Mouse (Mus musculus): ENCODE measurements around the gene Chp1. TPM values are rescaled to one million over a fixed set of nuclear protein-coding genes. Genes with fewer than 3 reads are reported as not detected.

Chp1 gene
- polyA plus RNA-seq, 1 experiment = 27.1 TPM

DNA sequence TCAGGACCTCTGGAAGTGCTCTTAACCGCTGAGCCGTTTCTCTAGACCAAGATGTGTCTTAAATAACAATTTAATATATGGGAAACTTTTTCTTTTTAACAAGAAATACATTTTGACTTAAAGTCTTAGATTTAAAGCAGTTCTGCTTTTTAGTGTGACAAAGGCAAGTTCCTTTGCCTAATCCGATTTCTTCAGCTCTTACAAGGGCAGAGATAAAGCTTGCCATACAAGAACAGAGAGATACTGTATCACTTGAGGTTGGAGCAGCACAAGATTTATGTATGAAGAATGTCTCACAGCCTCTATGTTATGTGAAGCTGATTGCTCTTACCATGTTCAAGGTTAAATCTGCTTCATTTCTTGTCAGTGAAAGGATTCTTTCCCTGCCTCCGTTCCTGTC lies 17.8 kb downstream of the Chp1 start:
- no peak for TF ChIP-seq POLR2A (IDR thresholded peaks at IDR 0.05; ENCODE audit: control insufficient read depth, low read depth, low read length)
- no peak for TF ChIP-seq CTCF (IDR thresholded peaks at IDR 0.05; ENCODE audit: control insufficient read depth, insufficient read depth, insufficient replicate concordance, low read depth, low read length)
- Histone ChIP-seq H3K4me1 (ENCODE audit: control insufficient read depth, insufficient read depth, low read length) (no peaks in the 10 kb centered on the region), H3K4me3 (ENCODE audit: control insufficient read depth, low read depth, low read length) (no peak overlapping the region), H3K27ac (ENCODE audit: control insufficient read depth, insufficient read depth, low read depth, low read length) (no peak overlapping the region), H3K27me3 (ENCODE audit: control insufficient read depth, insufficient read depth, low read length) (no peaks in the 10 kb centered on the region), H3K36me3 (ENCODE audit: control insufficient read depth, insufficient read depth, low read length) (no peaks in the 10 kb centered on the region)

DNA sequence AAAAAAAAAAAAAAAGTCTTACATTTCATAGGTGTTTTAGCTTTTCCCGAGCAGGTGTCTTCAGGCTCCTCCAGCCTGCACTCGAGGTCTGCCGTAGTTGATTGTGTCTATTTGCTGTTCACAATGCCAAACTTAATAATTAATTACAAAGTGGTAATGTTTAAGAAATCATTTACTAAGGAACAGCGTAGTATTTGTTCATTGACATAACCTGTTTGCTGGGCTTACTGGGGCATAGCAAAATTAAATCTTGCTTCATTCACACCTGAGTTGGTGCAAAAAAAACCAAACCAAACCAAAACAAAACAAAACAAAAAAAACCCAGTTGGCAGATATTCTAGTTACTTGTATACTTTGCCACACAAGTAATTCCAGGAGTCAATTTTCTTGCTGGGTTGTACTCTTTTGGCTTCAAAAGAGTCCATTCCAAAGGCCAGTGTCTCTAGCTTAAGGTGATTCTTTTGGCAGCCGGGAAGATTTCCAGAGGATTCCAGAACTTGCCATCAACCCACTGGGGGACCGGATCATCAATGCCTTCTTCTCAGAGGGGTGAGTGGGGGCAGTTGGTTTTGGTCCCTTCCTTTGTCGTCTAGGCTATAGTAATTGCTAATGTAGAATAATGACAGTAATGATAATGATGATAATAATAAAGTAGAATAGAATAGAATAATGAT lies 18.8 kb downstream of the Chp1 start:
- Histone ChIP-seq H3K36me3 (ENCODE audit: control insufficient read depth, insufficient read depth, low read length) (no peaks in the 10 kb centered on the region), H3K4me1 (ENCODE audit: control insufficient read depth, insufficient read depth, low read length) (no peaks in the 10 kb centered on the region), H3K4me3 (ENCODE audit: control insufficient read depth, low read depth, low read length) (no peak overlapping the region), H3K27me3 (ENCODE audit: control insufficient read depth, insufficient read depth, low read length) (no peaks in the 10 kb centered on the region), H3K27ac (ENCODE audit: control insufficient read depth, insufficient read depth, low read depth, low read length) (no peak overlapping the region)
- TF ChIP-seq POLR2A (IDR thresholded peaks at IDR 0.05; ENCODE audit: control insufficient read depth, low read depth, low read length) (no peak), CTCF (IDR thresholded peaks at IDR 0.05; ENCODE audit: control insufficient read depth, insufficient read depth, insufficient replicate concordance, low read depth, low read length) (no peak)

- no peak overlapping the region for H3K27ac ChIP-seq (ENCODE audit: control insufficient read depth, insufficient read depth, low read depth, low read length)
- no peaks in the 10 kb centered on the region for H3K4me1 ChIP-seq (ENCODE audit: control insufficient read depth, insufficient read depth, low read length)
- no peaks in the 10 kb centered on the region for H3K27me3 ChIP-seq (ENCODE audit: control insufficient read depth, insufficient read depth, low read length)
- TF ChIP-seq CTCF (IDR thresholded peaks at IDR 0.05; ENCODE audit: control insufficient read depth, insufficient read depth, insufficient replicate concordance, low read depth, low read length) (no peak), POLR2A (IDR thresholded peaks at IDR 0.05; ENCODE audit: control insufficient read depth, low read depth, low read length) (no peak)
- H3K4me3 ChIP-seq (ENCODE audit: control insufficient read depth, low read depth, low read length) = no peak overlapping the region
- no peaks in the 10 kb centered on the region; the same call in 1 of the 2 replicates for H3K36me3 ChIP-seq (ENCODE audit: control insufficient read depth, insufficient read depth, low read length)
These were observed 25.0 kb downstream of the Chp1 start for GRCm38 (mm10) chr2:119572471-119572870.

- H3K27me3 ChIP-seq (ENCODE audit: control insufficient read depth, insufficient read depth, low read length) = no peaks in the 10 kb centered on the region
- no peak for TF ChIP-seq CTCF (IDR thresholded peaks at IDR 0.05; ENCODE audit: control insufficient read depth, insufficient read depth, insufficient replicate concordance, low read depth, low read length)
- no peak for TF ChIP-seq POLR2A (IDR thresholded peaks at IDR 0.05; ENCODE audit: control insufficient read depth, low read depth, low read length)
- no peaks in the 10 kb centered on the region for H3K36me3 ChIP-seq (ENCODE audit: control insufficient read depth, insufficient read depth, low read length)
These were observed 34.1 kb downstream of the Chp1 start for GRCm38 (mm10) chr2:119581571-119581970.

DNA sequence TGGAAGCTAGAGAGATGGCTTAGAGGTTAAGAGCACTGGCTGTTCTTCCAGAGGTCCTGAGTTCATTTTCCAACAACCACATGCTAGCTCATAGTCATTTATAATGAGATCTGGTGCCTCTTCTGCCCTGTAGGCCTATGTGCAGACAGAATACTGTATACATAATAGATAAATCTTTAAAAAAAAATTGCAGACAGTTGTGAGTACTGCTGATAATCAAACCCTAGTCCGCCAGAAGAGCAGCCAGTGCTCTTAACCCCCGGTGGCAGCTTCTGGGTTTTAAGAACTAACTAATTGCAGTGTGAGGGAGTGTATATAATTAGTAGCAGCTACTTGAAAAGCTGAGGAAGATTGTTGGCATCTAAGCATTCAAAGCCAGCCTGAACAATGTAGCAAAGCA lies 35.9 kb downstream of the Chp1 start:
- no peak for TF ChIP-seq CTCF (IDR thresholded peaks at IDR 0.05; ENCODE audit: control insufficient read depth, insufficient read depth, insufficient replicate concordance, low read depth, low read length)
- no peak for TF ChIP-seq POLR2A (IDR thresholded peaks at IDR 0.05; ENCODE audit: control insufficient read depth, low read depth, low read length)
- Histone ChIP-seq H3K27me3 (ENCODE audit: control insufficient read depth, insufficient read depth, low read length) (no peaks in the 10 kb centered on the region), H3K36me3 (ENCODE audit: control insufficient read depth, insufficient read depth, low read length) (no peaks in the 10 kb centered on the region), H3K4me1 (ENCODE audit: control insufficient read depth, insufficient read depth, low read length) (no peaks in the 10 kb centered on the region), H3K4me3 (ENCODE audit: control insufficient read depth, low read depth, low read length) (no peak overlapping the region), H3K27ac (ENCODE audit: control insufficient read depth, insufficient read depth, low read depth, low read length) (no peak overlapping the region)

More at GRCm38 (mm10) chr2:119581571-119581970, 34.1 kb downstream of the Chp1 start:
- Histone ChIP-seq H3K27ac (ENCODE audit: control insufficient read depth, insufficient read depth, low read depth, low read length) (no peak overlapping the region), H3K4me1 (ENCODE audit: control insufficient read depth, insufficient read depth, low read length) (no peaks in the 10 kb centered on the region), H3K4me3 (ENCODE audit: control insufficient read depth, low read depth, low read length) (no peak overlapping the region)

GRCm38 (mm10) chr2:119584282-119584681 lies 36.8 kb downstream of the Chp1 start:
- no peak for TF ChIP-seq POLR2A (IDR thresholded peaks at IDR 0.05; ENCODE audit: control insufficient read depth, low read depth, low read length)
- TF ChIP-seq CTCF (IDR thresholded peaks at IDR 0.05; ENCODE audit: control insufficient read depth, insufficient read depth, insufficient replicate concordance, low read depth, low read length) = no peak
- no peaks in the 10 kb centered on the region for H3K36me3 ChIP-seq (ENCODE audit: control insufficient read depth, insufficient read depth, low read length)
- H3K4me3 ChIP-seq (ENCODE audit: control insufficient read depth, low read depth, low read length) = no peak overlapping the region
- H3K4me1 ChIP-seq (ENCODE audit: control insufficient read depth, insufficient read depth, low read length) = no peaks in the 10 kb centered on the region
- H3K27ac ChIP-seq (ENCODE audit: control insufficient read depth, insufficient read depth, low read depth, low read length) = no peak overlapping the region
- no peaks in the 10 kb centered on the region for H3K27me3 ChIP-seq (ENCODE audit: control insufficient read depth, insufficient read depth, low read length)

- H3K27me3 ChIP-seq (ENCODE audit: control insufficient read depth, insufficient read depth, low read length) = no peaks in the 10 kb centered on the region
- TF ChIP-seq POLR2A (IDR thresholded peaks at IDR 0.05; ENCODE audit: control insufficient read depth, low read depth, low read length) (no peak), CTCF (IDR thresholded peaks at IDR 0.05; ENCODE audit: control insufficient read depth, insufficient read depth, insufficient replicate concordance, low read depth, low read length) (peak; percentile 52; the same call in 1 of the 2 replicates)
- no peak overlapping the region for H3K27ac ChIP-seq (ENCODE audit: control insufficient read depth, insufficient read depth, low read depth, low read length)
- H3K36me3 ChIP-seq (ENCODE audit: control insufficient read depth, insufficient read depth, low read length) = no peaks in the 10 kb centered on the region
- no peak overlapping the region for H3K4me3 ChIP-seq (ENCODE audit: control insufficient read depth, low read depth, low read length)
- no peaks in the 10 kb centered on the region for H3K4me1 ChIP-seq (ENCODE audit: control insufficient read depth, insufficient read depth, low read length)
These were observed 39.9 kb downstream of the Chp1 start for GRCm38 (mm10) chr2:119587383-119587782.

Data from testis, adult 2 months (tissue).